ENCODE assay signal across 25 mouse cellular contexts in genomic region chr17:28161310-28161881, GRCm38 (mm10). TPM values are rescaled to one million over a fixed set of nuclear protein-coding genes. Genes with fewer than 3 reads are reported as not detected.
A peak's percentile ranks its signal among the peaks of the same experiment; 100 is the strongest.
DNase-seq lines count a peak whose midpoint lies in the region.
"Had no signal": no experiment of that assay in that cellular context is flagged by ENCODE, and none has a peak within 500 bp of the region (broad histone marks: within the 10 kb centered on the region; RNA-seq: fewer than 3 reads in every experiment).

No protein-coding gene starts in this region.

- peak; percentile 88 for DNase-seq in heart, embryonic 10.5 days (ENCODE audit: low spot score)
- DNase-seq in heart, adult 9 months (ENCODE audit: low spot score in 2 of 2) = no peak
- DNase-seq in kidney, postnatal 10 days = peak; percentile 58
- no peak for DNase-seq in kidney, adult 11 months
- DNase-seq in 416B (ENCODE audit: low read depth) = peak; percentile 57
- DNase-seq in embryonic facial prominence, embryonic 10.5 days (ENCODE audit: low spot score) = no peak
- DNase-seq in layer of hippocampus, postnatal 14 days (ENCODE audit: low spot score in 2 of 2) = no peak
- DNase-seq: adrenal gland, adult 2 months; B cell, adult 2 months; cerebellum, adult 2 months; cerebellum, postnatal 36 days; gastrocnemius, postnatal 14 days; left cerebral cortex, postnatal 4 days; lung, embryonic 14.5 days; right cerebral cortex, postnatal 25 days; thymus, postnatal 4 days had no signal

- peaks cover 5% of the 10 kb centered on the region; the same call in 1 of the 2 replicates for H3K36me3 ChIP-seq in heart, embryonic 10.5 days
- H3K36me3 ChIP-seq in embryonic facial prominence, embryonic 10.5 days (replicated peaks) = peaks cover 99% of the 10 kb centered on the region
- H3K36me3 ChIP-seq: liver, embryonic 12.5 days had no signal

- 13% methylated on average over 11 of the region's 11 CpGs for WGBS in heart, embryonic 10.5 days
- WGBS in embryonic facial prominence, embryonic 10.5 days = 19% methylated on average over 11 of the region's 11 CpGs

- peak overlapping the region; percentile 32 for H3K4me3 ChIP-seq in heart, embryonic 10.5 days
- no peak overlapping the region for H3K4me3 ChIP-seq in embryonic facial prominence, embryonic 10.5 days
- H3K4me3 ChIP-seq: embryonic facial prominence, embryonic 12.5 days; erythroblast, embryonic 14.5 days; forebrain, embryonic 15.5 days; layer of hippocampus, adult 2 months; left cerebral cortex, adult 2 months; liver, embryonic 12.5 days; midbrain, embryonic 15.5 days; myocyte had no signal

- H3K27me3 ChIP-seq in heart, embryonic 10.5 days (ENCODE audit: insufficient read depth, poor library complexity, severe bottlenecking) = peaks cover 90% of the 10 kb centered on the region
- peaks cover 85% of the 10 kb centered on the region for H3K27me3 ChIP-seq in embryonic facial prominence, embryonic 10.5 days (replicated peaks; ENCODE audit: low read depth, poor library complexity, severe bottlenecking)
- H3K27me3 ChIP-seq: forebrain, embryonic 15.5 days; midbrain, embryonic 15.5 days had no signal

- no peaks in the 10 kb centered on the region for H3K9me3 ChIP-seq in heart, embryonic 10.5 days
- H3K9me3 ChIP-seq in embryonic facial prominence, embryonic 10.5 days = no peaks in the 10 kb centered on the region
- H3K9me3 ChIP-seq: embryonic facial prominence, embryonic 12.5 days; forebrain, embryonic 15.5 days; liver, embryonic 12.5 days; midbrain, embryonic 15.5 days had no signal

- peak overlapping the region; percentile 30 for H3K27ac ChIP-seq in heart, embryonic 10.5 days
- peak overlapping the region; percentile 63; the same call in 1 of the 2 replicates for H3K27ac ChIP-seq in embryonic facial prominence, embryonic 10.5 days (replicated peaks)
- H3K27ac ChIP-seq: embryonic facial prominence, embryonic 12.5 days; forebrain, embryonic 15.5 days; kidney, postnatal 0 days; layer of hippocampus, adult 2 months; left cerebral cortex, adult 2 months; liver, embryonic 12.5 days; midbrain, embryonic 15.5 days had no signal

- H3K4me1 ChIP-seq in heart, embryonic 10.5 days = peaks cover 47% of the 10 kb centered on the region
- peaks cover 49% of the 10 kb centered on the region for H3K4me1 ChIP-seq in embryonic facial prominence, embryonic 10.5 days
- H3K4me1 ChIP-seq: forebrain, embryonic 15.5 days; liver, embryonic 12.5 days had no signal

RNA-seq across cellular contexts. Expression of gene Zfp523, which starts 15.5 kb away (rescaled TPM):
- polyA plus RNA-seq in heart, embryonic 10.5 days (2016; fragmentation: Nextera tagmentation; extraction: Ambion mirVana) = 28.1 and 34.2 TPM in 2 replicates
- 32.8 and 35.9 TPM in 2 replicates for polyA plus RNA-seq in embryonic facial prominence, embryonic 10.5 days (2016; fragmentation: Nextera tagmentation; extraction: Ambion mirVana)
- total RNA-seq in layer of hippocampus, postnatal 14 days (2021) = 100 to 1,000 TPM in 1 of 2 experiments, 10 to 100 TPM in 1; 95.1 to 102 TPM

RNA-seq across cellular contexts. Expression of gene Scube3, which starts 19.5 kb away (rescaled TPM):
- 2.1 and 5.5 TPM in 2 replicates for polyA plus RNA-seq in heart, embryonic 10.5 days (2016; fragmentation: Nextera tagmentation; extraction: Ambion mirVana)
- 8.7 and 9.7 TPM in 2 replicates for polyA plus RNA-seq in embryonic facial prominence, embryonic 10.5 days (2016; fragmentation: Nextera tagmentation; extraction: Ambion mirVana)
- 1 to 10 TPM; 1.7 to 2.4 TPM for total RNA-seq in layer of hippocampus, postnatal 14 days (2021)
- polyA plus RNA-seq: erythroblast, embryonic 14.5 days had no signal

RNA-seq across cellular contexts. Expression of gene Def6, which starts 46.2 kb away (rescaled TPM):
- polyA plus RNA-seq in heart, embryonic 10.5 days (2016; fragmentation: Nextera tagmentation; extraction: Ambion mirVana) = 3.2 and 5.2 TPM in 2 replicates
- polyA plus RNA-seq in embryonic facial prominence, embryonic 10.5 days (2016; fragmentation: Nextera tagmentation; extraction: Ambion mirVana) = 3.4 and 3.7 TPM in 2 replicates
- 1 to 10 TPM; 3.7 to 3.9 TPM for total RNA-seq in layer of hippocampus, postnatal 14 days (2021)

Comparison
In these comparisons a context has a peak if more than half of its experiments do, and no peak if none do; other contexts are left out.
1. DNase-seq: peak in heart, embryonic 10.5 days (single experiment), kidney, postnatal 10 days (single experiment) and 416B (single experiment); none in heart, adult 9 months (0 of 2), kidney, adult 11 months (single experiment), embryonic facial prominence, embryonic 10.5 days (single experiment) and layer of hippocampus, postnatal 14 days (0 of 2).